Mouse (Mus musculus) gastrocnemius, adult 2 months (tissue): ENCODE measurements around the gene Ccdc96. TPM values are rescaled to one million over a fixed set of nuclear protein-coding genes. Genes with fewer than 3 reads are reported as not detected.
A peak's percentile ranks its signal among the peaks of the same experiment; 100 is the strongest.

Experiments used
- DNase-seq: peaks from one replicate; pipeline ENCODE4 v3.0.0; 2022
- H3K27ac ChIP-seq: fragments of 200-600 bp; 2 replicates; pipeline ENCODE4 v1.8.1; 2022; ENCODE audit warnings: mild to moderate bottlenecking
- H3K4me3 ChIP-seq: fragments of 200-600 bp; 2 replicates; pipeline ENCODE4 v1.8.1; 2022; ENCODE audit warnings: mild to moderate bottlenecking, moderate library complexity
- CTCF ChIP-seq: fragments of 200-600 bp; IDR thresholded peaks from 2 replicates; pipeline ENCODE4 v1.8.1; 2022; ENCODE audit warnings: antibody characterized with exemption, mild to moderate bottlenecking, moderate library complexity
- intact Hi-C: fragments of 180-260 bp; cut with DNase I; formaldehyde crosslinking; loops from one replicate; pipeline ENCODE4 v1.15.1; 2025
- long read RNA-seq, 2 experiments: library from polyadenylated mRNA; stranded (forward); transcript quantifications; one replicate each; pipeline ENCODE4 v2.0.0; 2021
- total RNA-seq, 2 experiments: library from RNA; stranded (reverse); gene quantifications; 2 replicates each; pipeline ENCODE4 v1.2.3; 2021

The Ccdc96 gene
- under 1 TPM in 1 of 2 experiments, not detected in 1; 0.11 TPM for total RNA-seq
- long read RNA-seq, experiment 1, result 0 reads
- long read RNA-seq, experiment 2, result 0 reads

GRCm38 (mm10) chr5:36484171-36484990, at the start of gene Ccdc96, which contains the start of gene Tada2b:
Gene Ccdc96, plus strand, starts transcription at chr5:36484588.
Gene Tada2b, minus strand, starts transcription at chr5:36484285.
- peak; percentile 61 for TF ChIP-seq CTCF
- intact Hi-C loops, result loop anchor here (1.0 to 5.0 kb wide), 3 partner anchors 19 to 98 kb away; no protein-coding TSS in a partner anchor
- DNase-seq, result peak; percentile 99
- H3K4me3 ChIP-seq, result peak within 1 kb of the TSS; percentile 99
- peak within 1 kb of the TSS; percentile 94 for H3K27ac ChIP-seq

GRCm38 (mm10) chr5:36436858-36437257, 47.5 kb upstream of the Ccdc96 start:
- peak overlapping the region; percentile 35; the same call in 1 of the 2 replicates for H3K27ac ChIP-seq
- intact Hi-C loops, result no loop called here
- TF ChIP-seq CTCF, result no peak
- no peak overlapping the region for H3K4me3 ChIP-seq
- no peak for DNase-seq

GRCm38 (mm10) chr5:36440741-36441140, 43.6 kb upstream of the Ccdc96 start:
- no peak for DNase-seq
- Histone ChIP-seq H3K27ac (no peak overlapping the region), H3K4me3 (no peak overlapping the region)
- intact Hi-C loops, result no loop called here
- TF ChIP-seq CTCF, result no peak

GRCm38 (mm10) chr5:36444611-36445010, 39.8 kb upstream of the Ccdc96 start:
- H3K27ac ChIP-seq, result no peak overlapping the region
- no peak for DNase-seq
- no peak overlapping the region for H3K4me3 ChIP-seq
- TF ChIP-seq CTCF, result no peak
- intact Hi-C loops, result no loop called here

GRCm38 (mm10) chr5:36445028-36445427, 39.4 kb upstream of the Ccdc96 start:
- no peak for TF ChIP-seq CTCF
- DNase-seq, result no peak
- intact Hi-C loops, result no loop called here
- H3K4me3 ChIP-seq, result no peak overlapping the region
- no peak overlapping the region for H3K27ac ChIP-seq

GRCm38 (mm10) chr5:36446166-36446890, 38.1 kb upstream of the Ccdc96 start:
- no peak overlapping the region for H3K4me3 ChIP-seq
- intact Hi-C loops, result no loop called here
- no peak for TF ChIP-seq CTCF

GRCm38 (mm10) chr5:36447872-36448271, 36.5 kb upstream of the Ccdc96 start:
- H3K27ac ChIP-seq, result no peak overlapping the region
- DNase-seq, result no peak
- H3K4me3 ChIP-seq, result no peak overlapping the region
- TF ChIP-seq CTCF, result no peak
- intact Hi-C loops, result no loop called here

More at GRCm38 (mm10) chr5:36446166-36446890, 38.1 kb upstream of the Ccdc96 start:
- no peak for DNase-seq
- H3K27ac ChIP-seq, result no peak overlapping the region

- no peak overlapping the region for H3K4me3 ChIP-seq
- DNase-seq, result no peak
- no peak for TF ChIP-seq CTCF
- intact Hi-C loops, result no loop called here
- no peak overlapping the region for H3K27ac ChIP-seq
Observed at GRCm38 (mm10) chr5:36449710-36450358, 34.6 kb upstream of the Ccdc96 start.

- Histone ChIP-seq H3K27ac (no peak overlapping the region), H3K4me3 (no peak overlapping the region)
- TF ChIP-seq CTCF, result no peak
- intact Hi-C loops, result no loop called here
- no peak for DNase-seq
Observed at GRCm38 (mm10) chr5:36451119-36451518, 33.3 kb upstream of the Ccdc96 start.

- DNase-seq, result no peak
- TF ChIP-seq CTCF, result no peak
- no peak overlapping the region for H3K4me3 ChIP-seq
- no peak overlapping the region for H3K27ac ChIP-seq
- intact Hi-C loops, result no loop called here
Observed at GRCm38 (mm10) chr5:36451872-36452389, 32.5 kb upstream of the Ccdc96 start.

GRCm38 (mm10) chr5:36452821-36453220, 31.6 kb upstream of the Ccdc96 start:
- TF ChIP-seq CTCF, result no peak
- Histone ChIP-seq H3K4me3 (no peak overlapping the region), H3K27ac (no peak overlapping the region)
- intact Hi-C loops, result no loop called here
- no peak for DNase-seq

GRCm38 (mm10) chr5:36457706-36458105, 26.7 kb upstream of the Ccdc96 start:
- DNase-seq, result no peak
- Histone ChIP-seq H3K4me3 (no peak overlapping the region), H3K27ac (no peak overlapping the region)
- TF ChIP-seq CTCF, result no peak
- intact Hi-C loops, result loop anchor here (5.0 kb wide), 1 partner anchor 35 kb away; no protein-coding TSS in a partner anchor
